Mouse (Mus musculus) thymus, adult 2 months (tissue): ENCODE measurements at regions not wholly inside any gene's neighbourhood (a gene's known extent, or its start where the extent isn't known, plus 50 kb on each side); places are given as distances from the start of the nearest gene placed in this dataset.

ENCODE experiments used
- CTCF ChIP-seq: fragments of 200-500 bp; IDR thresholded peaks from 2 replicates; pipeline ENCODE4 v1.5.1; 2012; ENCODE audit warnings: mild to moderate bottlenecking, control low read depth, low read length, moderate library complexity, borderline replicate concordance; ENCODE audit not compliant: control insufficient read depth, poor library complexity, insufficient read depth; ENCODE audit errors: extremely low read depth
- POLR2A ChIP-seq: fragments of 200-500 bp; IDR thresholded peaks from 2 replicates; pipeline ENCODE4 v1.6.1; 2012; ENCODE audit warnings: mild to moderate bottlenecking, low read length, control low read depth, moderate library complexity; ENCODE audit not compliant: control insufficient read depth, poor library complexity, insufficient read depth; ENCODE audit errors: extremely low read depth

DNA sequence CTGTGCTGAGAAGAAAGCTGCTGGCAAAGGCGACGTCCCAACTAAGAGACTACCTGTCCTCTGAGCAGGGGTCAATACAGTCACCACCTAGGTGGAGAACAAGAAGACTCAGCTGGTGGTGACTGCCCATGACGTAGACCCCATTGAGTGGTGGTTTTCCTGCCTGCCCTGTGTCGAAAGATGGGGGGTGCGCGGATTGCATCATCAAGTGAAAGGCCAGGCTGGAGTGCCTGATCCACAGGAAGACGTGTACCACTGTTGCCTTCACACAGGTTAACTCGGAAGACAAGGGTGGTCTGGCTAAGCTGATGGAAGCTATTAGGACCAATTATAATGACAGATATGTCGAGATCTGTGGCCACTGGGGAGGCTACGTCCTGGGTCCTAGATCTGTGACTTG, 80.3 kb downstream of the Snrpe start:
- TF ChIP-seq POLR2A: no peak
- no peak for TF ChIP-seq CTCF
